Mouse (Mus musculus): ENCODE measurements at regions not wholly inside any gene's neighbourhood (a gene's known extent, or its start where the extent isn't known, plus 50 kb on each side); places are given as distances from the start of the nearest gene placed in this dataset.

DNA sequence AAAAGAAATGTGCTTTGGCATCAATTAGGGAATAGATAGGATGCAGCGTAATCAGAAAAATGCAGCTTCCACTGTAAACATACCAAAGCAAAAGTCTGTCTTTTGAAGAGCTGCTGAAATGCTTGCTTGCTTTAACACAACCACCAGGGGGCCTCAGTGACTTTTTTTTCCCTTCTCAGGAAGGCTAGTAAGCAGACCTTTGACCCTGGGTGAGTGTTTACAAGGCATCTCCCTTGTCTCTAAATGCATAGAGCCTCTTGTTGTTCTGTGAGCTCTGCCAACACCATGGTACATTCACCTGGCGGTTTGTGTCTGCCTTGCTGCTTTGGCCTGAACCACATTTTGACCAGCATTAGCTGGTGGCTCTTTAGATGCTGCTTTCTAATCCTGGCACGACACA, 191.9 kb upstream of the C9orf72 start:
- Histone ChIP-seq H3K36me3 (ENCODE audit: control insufficient read depth, insufficient read depth, low read length, poor library complexity, severe bottlenecking) (no peaks in the 10 kb centered on the region), H3K27me3 (ENCODE audit: control insufficient read depth, insufficient read depth, low read length, poor library complexity, severe bottlenecking) (no peaks in the 10 kb centered on the region)
- peak; percentile 1 for DNase-seq (ENCODE audit: low read depth, low spot score)

DNA sequence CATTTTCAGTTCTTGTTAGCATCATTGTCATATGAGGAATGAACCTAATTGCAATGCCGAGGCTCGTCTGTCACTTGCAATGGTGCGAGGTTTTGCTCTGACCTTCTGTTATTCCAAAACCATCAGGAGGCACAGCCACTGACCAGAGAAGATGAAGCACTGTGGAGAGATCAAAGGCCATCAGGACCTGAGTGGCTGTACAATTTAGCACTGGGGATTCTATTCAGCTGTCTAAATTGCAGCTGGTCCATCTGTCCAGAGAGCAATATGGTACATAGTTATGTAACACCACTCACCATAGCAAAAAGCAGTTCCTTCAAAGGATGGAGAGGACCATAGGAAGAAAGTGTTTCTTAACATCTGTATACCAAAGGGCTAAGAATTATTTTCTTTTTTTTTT, 187.5 kb upstream of the C9orf72 start:
- H3K27me3 ChIP-seq (ENCODE audit: control insufficient read depth, insufficient read depth, low read length, poor library complexity, severe bottlenecking) = no peaks in the 10 kb centered on the region
- no peaks in the 10 kb centered on the region for H3K36me3 ChIP-seq (ENCODE audit: control insufficient read depth, insufficient read depth, low read length, poor library complexity, severe bottlenecking)
- no peak for DNase-seq (ENCODE audit: low read depth, low spot score)

DNA sequence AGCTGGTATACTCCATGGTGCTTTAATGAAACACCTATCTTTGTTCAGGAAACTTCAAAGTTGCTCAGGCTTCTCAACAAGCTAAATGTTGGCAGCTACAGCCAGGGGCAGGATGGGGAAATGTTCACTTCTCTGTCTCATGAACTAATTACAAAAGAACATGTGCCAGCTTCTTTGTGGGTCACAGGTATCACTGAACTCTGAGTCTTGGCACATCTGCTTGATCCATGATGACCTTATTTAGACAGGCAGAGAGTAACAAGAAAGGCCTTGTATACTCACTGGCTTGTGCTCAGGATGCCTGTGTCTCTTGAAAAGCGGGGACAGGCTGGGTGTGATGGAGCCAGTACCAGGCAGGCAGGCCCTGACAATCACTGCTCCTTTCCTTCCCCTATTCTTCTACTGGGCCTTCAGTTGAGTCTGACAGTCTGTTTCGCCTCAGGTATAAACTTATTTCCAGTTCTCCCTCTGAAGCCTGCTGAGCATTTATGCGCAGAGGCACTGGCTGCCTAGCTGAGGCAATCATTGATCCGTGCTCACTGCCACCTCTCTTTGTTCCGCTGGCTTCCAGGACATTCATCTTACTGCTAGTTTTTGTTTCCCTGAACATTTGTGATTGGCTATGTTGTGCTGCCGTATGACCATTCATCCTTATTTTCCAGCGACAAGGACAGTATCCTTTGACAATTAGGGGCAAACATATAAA, 179.5 kb upstream of the C9orf72 start:
- no peaks in the 10 kb centered on the region for H3K27me3 ChIP-seq (ENCODE audit: control insufficient read depth, insufficient read depth, low read length, poor library complexity, severe bottlenecking)
- H3K36me3 ChIP-seq (ENCODE audit: control insufficient read depth, insufficient read depth, low read length, poor library complexity, severe bottlenecking) = no peaks in the 10 kb centered on the region
- no peak for DNase-seq (ENCODE audit: low read depth, low spot score)

DNA sequence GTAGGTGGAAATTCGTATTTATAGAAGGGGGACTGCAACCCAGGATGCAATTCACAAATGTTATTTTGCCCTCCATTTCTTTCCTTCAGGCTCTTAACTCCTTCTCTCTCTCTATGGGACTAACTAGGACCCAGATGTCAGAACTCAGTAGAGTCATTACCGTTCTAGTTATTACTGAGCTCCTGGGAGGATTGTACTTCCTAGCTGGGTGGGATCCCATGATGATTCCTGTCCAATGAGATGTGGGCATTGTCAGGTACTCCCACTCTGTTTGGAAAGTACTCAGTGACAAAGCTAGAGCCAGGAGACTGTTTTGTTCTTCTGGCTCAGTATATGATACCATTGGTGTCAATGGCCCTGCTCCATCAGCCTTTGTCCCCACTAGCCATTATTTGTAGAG, 178.1 kb upstream of the C9orf72 start:
- DNase-seq (ENCODE audit: low read depth, low spot score) = no peak
- Histone ChIP-seq H3K27me3 (ENCODE audit: control insufficient read depth, insufficient read depth, low read length, poor library complexity, severe bottlenecking) (no peaks in the 10 kb centered on the region), H3K36me3 (ENCODE audit: control insufficient read depth, insufficient read depth, low read length, poor library complexity, severe bottlenecking) (no peaks in the 10 kb centered on the region)

DNA sequence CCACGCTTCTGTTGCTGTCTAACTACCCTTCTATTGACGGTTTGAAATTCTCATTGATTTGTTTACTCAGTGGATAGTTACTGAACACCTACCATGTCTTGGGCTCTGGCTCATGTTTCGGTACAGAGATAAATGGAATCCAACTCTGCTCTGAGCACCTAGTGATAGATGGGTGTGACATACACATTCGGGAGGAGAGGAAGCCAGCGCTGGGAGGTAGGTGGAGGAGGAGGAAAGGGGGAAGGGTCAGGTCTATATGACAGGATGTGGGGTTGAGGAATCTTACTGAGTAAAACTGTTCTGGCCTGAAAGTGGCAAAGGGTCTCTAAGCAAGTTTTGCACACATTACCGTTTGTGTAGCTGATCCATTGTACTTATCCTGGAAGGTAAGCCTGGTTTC, 177.6 kb upstream of the C9orf72 start:
- DNase-seq (ENCODE audit: low read depth, low spot score) = no peak
- no peaks in the 10 kb centered on the region for H3K36me3 ChIP-seq (ENCODE audit: control insufficient read depth, insufficient read depth, low read length, poor library complexity, severe bottlenecking)
- H3K27me3 ChIP-seq (ENCODE audit: control insufficient read depth, insufficient read depth, low read length, poor library complexity, severe bottlenecking) = no peaks in the 10 kb centered on the region

DNA sequence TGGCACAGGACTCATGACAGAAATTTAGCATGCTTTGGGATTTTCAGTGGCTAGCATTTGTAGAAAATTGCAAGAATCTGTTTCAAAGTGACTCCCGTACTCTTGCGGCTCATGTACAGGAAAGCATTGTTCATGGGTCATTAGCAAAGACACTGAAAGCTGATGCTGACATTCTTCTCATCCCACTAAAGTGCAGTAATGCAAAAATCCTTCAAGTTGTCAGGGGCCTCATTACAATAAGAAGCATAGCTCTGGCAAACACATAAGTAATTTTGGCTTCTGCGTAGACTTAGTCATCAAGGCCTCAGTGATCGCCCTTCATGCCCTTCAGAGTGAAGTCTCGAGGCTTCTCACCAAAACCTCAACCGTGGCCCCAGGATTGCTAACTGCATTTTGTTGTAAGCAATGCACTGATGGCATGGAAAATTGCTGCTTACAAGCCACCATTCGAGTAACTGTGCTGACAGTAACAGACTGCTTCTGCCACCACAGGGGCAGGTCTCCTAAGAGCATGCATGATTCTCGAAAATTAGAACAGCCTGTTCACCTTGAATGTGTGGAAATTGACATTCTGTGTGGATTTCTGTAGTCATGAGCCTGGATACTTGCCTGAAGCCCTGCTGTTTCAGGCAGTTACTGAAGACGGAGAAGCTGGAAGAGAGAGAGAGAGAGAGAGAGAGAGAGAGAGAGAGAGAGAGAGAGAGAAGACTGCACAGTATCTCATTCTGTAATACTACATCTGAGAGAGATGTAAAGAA, 176.6 kb upstream of the C9orf72 start:
- H3K27me3 ChIP-seq (ENCODE audit: control insufficient read depth, insufficient read depth, low read length, poor library complexity, severe bottlenecking) = no peaks in the 10 kb centered on the region
- DNase-seq (ENCODE audit: low read depth, low spot score) = no peak
- no peaks in the 10 kb centered on the region for H3K36me3 ChIP-seq (ENCODE audit: control insufficient read depth, insufficient read depth, low read length, poor library complexity, severe bottlenecking)

DNA sequence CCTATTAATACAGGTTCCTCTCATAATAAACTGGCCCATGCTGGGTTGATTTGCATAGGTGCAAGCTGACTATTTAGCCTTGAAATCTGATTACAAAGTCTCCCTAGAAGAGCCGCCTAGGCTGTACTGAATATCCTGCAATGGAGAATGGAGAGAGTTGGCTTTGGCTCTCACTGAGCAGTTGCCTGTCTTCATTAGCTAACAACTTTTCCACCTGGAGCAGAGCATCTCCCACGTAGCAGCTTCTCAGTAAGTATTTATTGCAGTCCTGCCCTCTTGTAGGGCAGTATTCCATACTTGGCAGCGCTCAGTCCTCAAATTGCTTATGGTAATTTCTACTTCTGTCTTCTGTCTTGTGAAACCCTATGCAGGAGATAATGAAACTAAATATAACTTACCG, 175.8 kb upstream of the C9orf72 start:
- H3K27me3 ChIP-seq (ENCODE audit: control insufficient read depth, insufficient read depth, low read length, poor library complexity, severe bottlenecking) = no peaks in the 10 kb centered on the region
- H3K36me3 ChIP-seq (ENCODE audit: control insufficient read depth, insufficient read depth, low read length, poor library complexity, severe bottlenecking) = no peaks in the 10 kb centered on the region
- DNase-seq (ENCODE audit: low read depth, low spot score) = no peak

DNA sequence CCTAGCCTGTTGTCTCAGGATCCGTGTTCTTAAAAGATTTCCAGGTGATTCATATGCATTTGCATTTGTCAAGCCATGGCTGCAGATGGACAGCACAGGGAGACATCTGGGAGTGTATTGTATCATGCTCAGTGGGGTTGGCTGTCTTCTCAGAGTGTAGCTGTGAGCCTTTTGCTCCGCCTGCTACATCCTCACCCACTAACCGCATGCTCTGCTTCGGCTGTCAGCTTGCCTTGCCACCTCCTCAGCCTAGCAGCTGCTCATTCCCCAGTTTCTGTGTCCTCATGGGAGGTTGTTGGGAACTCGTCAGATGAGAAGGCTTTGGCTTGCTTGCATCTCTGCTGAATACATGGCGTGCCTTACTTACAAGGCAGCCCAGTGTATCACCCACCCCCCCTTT, 174.5 kb upstream of the C9orf72 start:
- no peak for DNase-seq (ENCODE audit: low read depth, low spot score)
- no peaks in the 10 kb centered on the region for H3K36me3 ChIP-seq (ENCODE audit: control insufficient read depth, insufficient read depth, low read length, poor library complexity, severe bottlenecking)
- no peaks in the 10 kb centered on the region for H3K27me3 ChIP-seq (ENCODE audit: control insufficient read depth, insufficient read depth, low read length, poor library complexity, severe bottlenecking)

DNA sequence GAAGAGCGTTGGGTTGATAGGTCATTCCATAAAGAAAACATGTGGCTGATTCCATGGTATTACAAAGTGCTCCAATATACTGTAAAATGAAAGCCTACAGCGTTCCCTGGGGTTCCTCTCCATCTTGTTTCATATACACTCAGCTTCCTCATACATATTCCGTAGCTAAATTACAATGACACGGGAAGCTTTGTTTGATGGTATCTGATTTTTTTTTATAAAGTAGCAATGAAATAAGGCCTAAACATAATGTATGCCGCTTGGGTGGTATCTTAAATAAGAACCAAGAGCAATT, 169.6 kb upstream of the C9orf72 start:
- H3K36me3 ChIP-seq (ENCODE audit: control insufficient read depth, insufficient read depth, low read length, poor library complexity, severe bottlenecking) = no peaks in the 10 kb centered on the region
- DNase-seq (ENCODE audit: low read depth, low spot score) = no peak

DNA sequence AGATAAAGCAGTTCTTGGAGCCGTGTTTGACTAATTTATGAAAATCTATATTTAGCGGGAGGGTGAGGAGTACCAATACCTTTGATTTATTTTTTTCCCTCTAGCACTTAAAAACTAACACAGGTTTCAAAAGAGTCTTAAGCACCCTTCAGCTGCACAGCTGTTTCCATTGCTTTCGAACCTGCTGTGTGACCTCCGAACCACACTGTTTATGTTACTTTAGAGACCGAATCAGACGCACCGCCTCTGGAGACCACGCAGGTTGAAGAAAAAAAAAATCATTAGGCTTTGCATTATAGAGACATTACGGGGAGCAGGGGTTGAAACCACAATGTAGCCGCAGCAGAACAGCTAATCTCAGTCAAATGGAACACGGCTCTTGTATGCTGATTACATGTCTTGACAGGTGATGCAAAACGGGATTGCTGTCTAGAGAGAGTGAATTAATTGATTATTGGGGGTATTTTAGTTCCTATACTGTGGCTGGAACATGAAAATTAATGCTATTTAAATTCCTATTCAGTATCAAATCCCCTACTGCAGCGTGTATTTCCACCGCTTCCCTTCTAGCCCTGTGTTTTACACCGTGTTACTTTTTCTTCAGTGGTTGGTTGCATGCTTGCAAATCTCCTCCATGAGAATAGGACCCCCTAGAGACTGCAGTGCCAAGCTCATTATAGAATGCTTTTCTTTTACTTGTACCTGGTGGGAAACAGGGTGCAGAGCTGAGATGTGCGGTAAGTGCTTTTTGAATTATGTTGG, 169.0 kb upstream of the C9orf72 start:
- Histone ChIP-seq H3K36me3 (ENCODE audit: control insufficient read depth, insufficient read depth, low read length, poor library complexity, severe bottlenecking) (no peaks in the 10 kb centered on the region), H3K27me3 (ENCODE audit: control insufficient read depth, insufficient read depth, low read length, poor library complexity, severe bottlenecking) (no peaks in the 10 kb centered on the region)
- no peak for DNase-seq (ENCODE audit: low read depth, low spot score)

More for the DNA sequence above, 169.6 kb upstream of the C9orf72 start:
- no peaks in the 10 kb centered on the region for H3K27me3 ChIP-seq (ENCODE audit: control insufficient read depth, insufficient read depth, low read length, poor library complexity, severe bottlenecking)

DNA sequence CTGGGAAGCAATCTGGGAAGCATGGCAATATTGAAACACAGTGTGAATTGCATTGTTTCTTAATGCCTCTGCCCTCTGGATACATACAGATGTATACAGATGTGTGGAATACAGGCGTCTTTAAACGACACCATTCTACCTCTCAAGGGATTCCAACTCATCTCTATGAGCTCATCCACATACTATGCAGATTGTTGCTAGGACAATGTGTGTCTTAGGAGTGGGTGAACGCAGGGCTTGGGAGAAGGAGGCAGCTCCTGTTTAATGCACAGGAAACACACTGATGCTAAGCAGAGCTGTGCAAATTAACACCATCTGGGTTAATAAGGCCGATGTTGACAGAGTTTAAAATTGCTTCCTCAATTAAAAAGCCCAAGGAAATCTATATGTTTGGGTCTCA, 149.8 kb upstream of the C9orf72 start:
- DNase-seq (ENCODE audit: low read depth, low spot score) = no peak
- H3K36me3 ChIP-seq (ENCODE audit: control insufficient read depth, insufficient read depth, low read length, poor library complexity, severe bottlenecking) = no peaks in the 10 kb centered on the region
- H3K27me3 ChIP-seq (ENCODE audit: control insufficient read depth, insufficient read depth, low read length, poor library complexity, severe bottlenecking) = no peaks in the 10 kb centered on the region

DNA sequence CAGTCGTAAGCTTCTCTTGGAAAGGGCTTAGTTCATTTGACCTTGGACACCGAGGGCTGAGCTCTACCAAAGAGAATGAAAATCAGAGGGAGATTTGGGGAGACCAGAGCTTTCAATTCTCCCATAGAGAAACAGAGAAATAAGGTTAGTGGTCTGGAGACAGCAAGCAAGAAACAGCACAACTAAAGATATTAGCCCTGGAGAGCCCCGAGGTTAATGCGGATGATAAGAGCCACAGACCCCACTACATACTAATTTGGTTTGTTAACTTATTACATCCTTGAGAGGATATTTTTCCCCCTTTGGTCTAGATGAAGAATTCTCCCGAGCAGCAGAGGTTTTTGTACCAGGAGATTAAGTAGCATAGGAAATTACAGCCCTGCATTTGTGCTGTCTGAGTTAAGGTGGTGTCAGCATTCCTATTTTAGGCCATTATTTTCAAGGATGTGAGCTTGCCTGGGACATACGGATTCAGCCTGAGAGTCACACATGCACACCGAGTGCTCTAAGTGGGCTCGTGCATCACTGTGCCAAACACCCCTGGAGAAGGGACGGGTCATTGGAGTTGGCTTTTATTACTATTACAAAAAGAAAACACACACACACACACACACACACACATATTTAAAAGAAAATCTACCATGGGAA, 147.4 kb upstream of the C9orf72 start:
- no peaks in the 10 kb centered on the region for H3K36me3 ChIP-seq (ENCODE audit: control insufficient read depth, insufficient read depth, low read length, poor library complexity, severe bottlenecking)
- H3K27me3 ChIP-seq (ENCODE audit: control insufficient read depth, insufficient read depth, low read length, poor library complexity, severe bottlenecking) = no peaks in the 10 kb centered on the region
- no peak for DNase-seq (ENCODE audit: low read depth, low spot score)

DNA sequence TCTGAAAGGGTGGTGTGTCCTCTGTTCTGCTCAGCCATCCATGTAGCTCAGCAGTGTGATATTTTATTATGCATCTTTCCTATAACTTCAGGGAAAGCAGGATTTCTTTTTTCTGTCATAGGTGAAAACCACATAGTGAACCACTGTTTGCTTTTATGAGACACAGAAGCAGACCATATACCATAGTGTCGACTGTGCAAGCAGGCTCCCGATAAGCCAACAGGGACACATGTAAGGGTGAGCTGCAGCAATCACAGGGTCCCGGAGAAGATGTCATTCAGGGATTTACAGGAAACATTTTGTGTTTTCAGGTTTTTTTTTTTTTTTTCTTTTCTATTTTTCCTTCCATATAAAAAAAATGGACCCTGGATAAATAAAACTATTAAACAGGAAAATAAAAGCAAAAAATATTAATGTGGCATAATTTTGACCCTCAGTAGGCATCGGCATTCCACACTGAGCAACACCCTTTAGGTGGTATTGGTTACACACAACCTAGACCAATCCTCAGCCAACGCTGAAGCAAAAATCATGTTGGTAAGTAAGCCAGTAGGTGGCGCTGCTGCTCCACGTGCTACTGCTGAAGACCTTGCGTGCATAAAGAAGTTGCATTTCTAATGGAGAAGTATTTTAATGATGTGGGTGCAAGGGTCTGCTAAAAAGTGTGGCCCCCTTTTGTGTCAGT, 146.7 kb upstream of the C9orf72 start:
- H3K36me3 ChIP-seq (ENCODE audit: control insufficient read depth, insufficient read depth, low read length, poor library complexity, severe bottlenecking) = no peaks in the 10 kb centered on the region
- H3K27me3 ChIP-seq (ENCODE audit: control insufficient read depth, insufficient read depth, low read length, poor library complexity, severe bottlenecking) = no peaks in the 10 kb centered on the region
- DNase-seq (ENCODE audit: low read depth, low spot score) = peak; percentile 46

DNA sequence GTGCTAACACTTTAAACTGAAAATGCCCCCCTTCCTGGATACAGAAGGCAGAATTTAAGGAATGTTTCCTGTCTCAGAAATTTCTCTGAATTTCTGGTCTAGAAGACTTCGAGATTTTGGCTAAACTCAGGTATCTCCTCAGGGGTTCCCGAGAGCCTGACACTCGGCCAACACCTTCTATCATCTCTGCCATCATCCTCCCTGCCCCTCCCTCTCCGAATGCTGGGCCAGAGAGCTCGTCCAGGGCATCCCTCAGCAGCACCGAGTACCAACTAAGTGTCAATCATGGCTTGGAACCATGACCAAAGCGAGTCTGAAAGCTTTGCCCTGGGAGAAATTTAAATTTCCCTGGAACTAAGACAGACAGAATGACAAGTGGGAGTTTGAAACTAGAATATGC, 138.2 kb upstream of the C9orf72 start:
- DNase-seq (ENCODE audit: low read depth, low spot score) = no peak
- Histone ChIP-seq H3K36me3 (ENCODE audit: control insufficient read depth, insufficient read depth, low read length, poor library complexity, severe bottlenecking) (no peaks in the 10 kb centered on the region), H3K27me3 (ENCODE audit: control insufficient read depth, insufficient read depth, low read length, poor library complexity, severe bottlenecking) (no peaks in the 10 kb centered on the region)
